Mouse (Mus musculus) forebrain, embryonic 14.5 days (tissue): ENCODE results near the gene Slc4a7. TPM values are rescaled to one million over a fixed set of nuclear protein-coding genes. Genes with fewer than 3 reads are reported as not detected.

Source experiments
- polyA plus RNA-seq: library from polyadenylated mRNA; unstranded; fragments of >200 nt; fragmentation: Nextera tagmentation; extraction: Ambion mirVana; gene quantifications from 2 replicates; pipeline ENCODE4 v1.2.1, GENCODE M21; 2014

The Slc4a7 gene
- polyA plus RNA-seq, 1 experiment from 2014 or later, result 18.5 TPM

Other genes starting within 250 kb of the Slc4a7 start
- 0.04 and 0.11 TPM in 2 replicates for gene Nek10, start 101.1 kb downstream of the Slc4a7 start, polyA plus RNA-seq